Mouse (Mus musculus): ENCODE measurements around the gene Xpnpep2.

- TF ChIP-seq MYOG (IDR thresholded peaks at IDR 0.05; ENCODE audit: control insufficient read depth in 1 of 3, insufficient read depth in 1 of 3, insufficient read length in 2 of 3, low read depth in 2 of 3) = no peak
- TF ChIP-seq POLR2A (IDR thresholded peaks at IDR 0.05; ENCODE audit: insufficient read length, low read depth) = no peak
Measured at GRCm38 (mm10) chrX:48106226-48106625, 2.3 kb upstream of the Xpnpep2 start.
